Mouse (Mus musculus) MEL (cell line): ENCODE data around the gene Tmem8b. TPM values are rescaled to one million over a fixed set of nuclear protein-coding genes. Genes with fewer than 3 reads are reported as not detected.

ENCODE experiments used
- DNase-seq: peaks from one replicate; pipeline ENCODE4 v3.0.0; 2011; ENCODE audit warnings: low read depth, low spot score
- H3K27ac ChIP-seq: 2 replicates; pipeline ENCODE4 v1.5.1; 2012; ENCODE audit warnings: low read depth, mild to moderate bottlenecking, control low read depth, low read length, moderate library complexity; ENCODE audit not compliant: control insufficient read depth
- H3K27me3 ChIP-seq, 2 experiments: fragments of 150-350 bp in 1 of 2; sonication (generic) in 1 of 2; 2 replicates each; pipeline ENCODE4 v1.6.1; 2012; ENCODE audit warnings: low read length in 2 of 2, mild to moderate bottlenecking in 2 of 2, improper control_type of control experiment in 1 of 2, moderate library complexity in 1 of 2; ENCODE audit not compliant: insufficient read depth in 2 of 2, control insufficient read depth in 1 of 2
- H3K36me3 ChIP-seq, 2 experiments: 2 replicates each; pipeline ENCODE4 v1.6.1; 2012 to 2014; ENCODE audit warnings: low read length in 2 of 2, improper control_type of control experiment in 1 of 2, inconsistent platforms in 1 of 2, mild to moderate bottlenecking in 1 of 2; ENCODE audit not compliant: insufficient read depth in 2 of 2, control insufficient read depth in 1 of 2
- H3K4me1 ChIP-seq, 2 experiments: fragments of 150-350 bp in 1 of 2; sonication (generic) in 1 of 2; 2 replicates each; pipeline ENCODE4 v1.6.1; 2012; ENCODE audit warnings: low read length in 2 of 2, improper control_type of control experiment in 1 of 2, mild to moderate bottlenecking in 1 of 2; ENCODE audit not compliant: insufficient read depth in 2 of 2, control insufficient read depth in 1 of 2
- H3K4me3 ChIP-seq, 2 experiments: fragments of 150-350 bp in 1 of 2; sonication (generic) in 1 of 2; 2 replicates each; pipeline ENCODE4 v1.5.1; 2012; ENCODE audit warnings: low read depth in 2 of 2, low read length in 2 of 2, mild to moderate bottlenecking in 2 of 2, moderate library complexity in 2 of 2, control low read depth in 1 of 2, improper control_type of control experiment in 1 of 2; ENCODE audit not compliant: control insufficient read depth in 1 of 2, insufficient read depth in 1 of 2
- H3K79me2 ChIP-seq: 2 replicates; pipeline ENCODE4 v1.6.1; 2012; ENCODE audit warnings: mild to moderate bottlenecking, low read length, moderate library complexity; ENCODE audit not compliant: control insufficient read depth, poor library complexity, insufficient read depth
- H3K9ac ChIP-seq: 2 replicates; pipeline ENCODE4 v1.6.1; 2012; ENCODE audit warnings: low read depth, mild to moderate bottlenecking, control low read depth, low read length, moderate library complexity; ENCODE audit not compliant: control insufficient read depth, poor library complexity, severe bottlenecking
- H3K9me3 ChIP-seq: fragments of 150-350 bp; sonication (generic); replicated peaks from 2 replicates; pipeline ENCODE4 v1.6.1; 2012; ENCODE audit warnings: mild to moderate bottlenecking, low read length, improper control_type of control experiment, moderate library complexity; ENCODE audit not compliant: insufficient read depth
- CHD1 ChIP-seq: IDR thresholded peaks from 2 replicates; pipeline ENCODE4 v1.6.1; 2012; ENCODE audit warnings: low read depth, mild to moderate bottlenecking, inconsistent platforms, low read length, improper control_type of control experiment
- CTCF ChIP-seq, 3 experiments: IDR thresholded peaks in 2 of 3; conservative IDR thresholded peaks in 1 of 3; 2 replicates each; pipeline ENCODE4 v1.5.1; 2011 to 2012; ENCODE audit warnings: low read length in 3 of 3, low read depth in 2 of 3, mild to moderate bottlenecking in 2 of 3, improper control_type of control experiment in 1 of 3, inconsistent platforms in 1 of 3, mixed read lengths in 1 of 3, moderate library complexity in 1 of 3; ENCODE audit not compliant: control insufficient read depth in 1 of 3, insufficient read depth in 1 of 3, poor library complexity in 1 of 3, severe bottlenecking in 1 of 3
- EP300 ChIP-seq, 2 experiments: IDR thresholded peaks; 2 replicates each; pipeline ENCODE4 v1.6.1; 2011; ENCODE audit warnings: improper control_type of control experiment in 2 of 2, low read length in 2 of 2, low read depth in 1 of 2, mild to moderate bottlenecking in 1 of 2
- MXI1 ChIP-seq: IDR thresholded peaks from 2 replicates; pipeline ENCODE4 v1.6.1; 2011; ENCODE audit warnings: mild to moderate bottlenecking, low read depth, low read length, improper control_type of control experiment
- MYB ChIP-seq: IDR thresholded peaks from 2 replicates; pipeline ENCODE4 v1.6.1; 2011; ENCODE audit warnings: mild to moderate bottlenecking, low read depth, low read length, improper control_type of control experiment
- MYC ChIP-seq: IDR thresholded peaks from 2 replicates; pipeline ENCODE4 v1.6.1; 2011; ENCODE audit warnings: low read depth, mild to moderate bottlenecking, low read length, improper control_type of control experiment, moderate library complexity
- NELFE ChIP-seq: IDR thresholded peaks from 2 replicates; pipeline ENCODE4 v1.6.1; 2011; ENCODE audit warnings: low read depth, low read length, improper control_type of control experiment
- RAD21 ChIP-seq: IDR thresholded peaks from 2 replicates; pipeline ENCODE4 v1.6.1; 2011; ENCODE audit warnings: mild to moderate bottlenecking, low read depth, low read length, improper control_type of control experiment
- SIN3A ChIP-seq: IDR thresholded peaks from 2 replicates; pipeline ENCODE4 v1.6.1; 2012; ENCODE audit warnings: low read length, improper control_type of control experiment, inconsistent platforms
- SMC3 ChIP-seq: IDR thresholded peaks from 2 replicates; pipeline ENCODE4 v1.6.1; 2011; ENCODE audit warnings: low read depth, low read length, improper control_type of control experiment
- TBP ChIP-seq: IDR thresholded peaks from 2 replicates; pipeline ENCODE4 v1.8.0; 2011; ENCODE audit warnings: low read depth, low read length, improper control_type of control experiment
- UBTF ChIP-seq: IDR thresholded peaks from 2 replicates; pipeline ENCODE4 v1.6.1; 2012; ENCODE audit warnings: low read depth, mild to moderate bottlenecking, inconsistent platforms, low read length, improper control_type of control experiment, moderate library complexity, borderline replicate concordance; ENCODE audit not compliant: insufficient read depth
- USF2 ChIP-seq, 2 experiments: IDR thresholded peaks; 2 replicates each; pipeline ENCODE4 v1.6.1; 2011 to 2012; ENCODE audit warnings: improper control_type of control experiment in 2 of 2, low read length in 2 of 2, borderline replicate concordance in 1 of 2, inconsistent platforms in 1 of 2, low read depth in 1 of 2, mild to moderate bottlenecking in 1 of 2; ENCODE audit not compliant: insufficient read depth in 1 of 2
- ZC3H11A ChIP-seq: IDR thresholded peaks from 2 replicates; pipeline ENCODE4 v1.6.1; 2012; ENCODE audit warnings: low read depth, mild to moderate bottlenecking, inconsistent platforms, low read length, improper control_type of control experiment
- ZNF384 ChIP-seq: IDR thresholded peaks from 2 replicates; pipeline ENCODE4 v1.6.1; 2012; ENCODE audit warnings: low read depth, mild to moderate bottlenecking, inconsistent platforms, low read length, improper control_type of control experiment
- polyA plus RNA-seq, 2 experiments: library from polyadenylated mRNA; stranded (reverse) in 1 of 2; unstranded in 1 of 2; fragments of >175 nt in 1 of 2; fragments of >200 nt in 1 of 2; gene quantifications; 2 replicates each; pipeline versions ENCODE4 v1.2.1 to v1.2.4; 2012; ENCODE audit warnings: low replicate concordance in 2 of 2, low read depth in 1 of 2; ENCODE audit not compliant: insufficient read length in 2 of 2, insufficient read depth in 1 of 2, missing spikeins in 1 of 2
- total RNA-seq: library from RNA; depleted of rRNA; stranded (reverse); fragments of 300-350 nt; gene quantifications from 2 replicates; pipeline ENCODE4 v1.2.3, GENCODE M21; 2012

Tmem8b gene
- total and polyA plus RNA-seq, 3 experiments, result 0.46 to 3.6 TPM; not detected in 1

DNA sequence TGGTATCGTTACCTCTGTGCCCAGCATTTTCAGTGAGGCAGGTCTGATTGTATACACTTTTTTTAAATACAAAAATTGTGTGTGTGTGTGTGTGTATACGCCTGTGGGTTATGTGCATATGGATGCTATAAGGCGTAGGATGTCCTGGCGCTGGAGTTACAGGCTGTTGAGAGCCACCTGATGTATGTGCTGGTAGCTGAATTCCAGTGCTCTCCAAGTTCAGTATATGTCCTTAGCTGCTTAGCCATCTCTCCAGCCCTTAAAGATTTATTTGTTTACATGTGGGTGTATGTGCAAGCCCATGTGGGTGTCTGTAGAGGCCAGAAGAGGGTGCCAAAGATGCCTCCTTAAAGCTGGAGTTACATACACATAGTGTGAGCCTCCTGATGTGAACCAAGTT lies 11.6 kb upstream of the Tmem8b start:
- Histone ChIP-seq H3K27ac (no peak overlapping the region), H3K4me1 (peaks cover 0 to 12% of the 10 kb centered on the region in 2 experiments; a peak in 1 of 4 replicates)
- TF ChIP-seq MXI1 (no peak), NELFE (no peak), CTCF (IDR thresholded peaks at IDR 0.05 in 2 of 3, conservative IDR thresholded peaks at IDR 0.05 in 1 of 3; ENCODE audit: control insufficient read depth in 1 of 3, insufficient read depth in 1 of 3, low read depth in 2 of 3, low read length in 3 of 3, poor library complexity in 1 of 3, severe bottlenecking in 1 of 3) (peak in 2 of 3 experiments; percentile 34 to 40; a peak in 5 of 6 replicates)
- TF ChIP-seq, all 39 proteins: peak for 1
- peaks cover 0 to 5% of the 10 kb centered on the region in 2 experiments; a peak in 3 of 4 replicates for H3K27me3 ChIP-seq
- peak overlapping the region; percentile 76 to 80; a peak in 3 of 4 replicates for H3K4me3 ChIP-seq
- peak; percentile 65 for DNase-seq
- no peak overlapping the region for H3K9ac ChIP-seq
- H3K9me3 ChIP-seq, result no peaks in the 10 kb centered on the region
- H3K36me3 ChIP-seq, result peaks cover 0 to 8% of the 10 kb centered on the region in 2 experiments; a peak in 2 of 4 replicates
- peaks cover 3% of the 10 kb centered on the region; the same call in 1 of the 2 replicates for H3K79me2 ChIP-seq

DNA sequence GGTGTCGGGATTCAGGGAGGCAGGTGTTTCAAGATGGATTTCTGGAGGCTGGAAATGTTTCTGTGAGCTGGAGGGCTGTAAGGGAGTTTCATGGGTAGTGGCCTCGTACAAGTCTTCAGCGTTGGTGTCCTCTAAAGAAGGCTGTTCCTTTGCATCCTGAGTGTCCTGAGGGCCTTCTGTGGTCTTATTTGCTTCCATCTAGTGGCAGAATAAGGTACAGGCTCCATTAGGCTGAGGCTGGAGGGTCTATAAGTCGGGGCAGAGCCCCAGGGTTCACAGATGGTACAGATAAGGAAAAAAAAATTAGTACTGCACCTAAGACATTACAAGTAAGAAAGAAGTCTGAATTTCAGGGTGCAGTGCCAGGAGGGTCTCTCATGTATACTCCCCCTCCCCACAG lies 2.4 kb upstream of the Tmem8b start:
- Histone ChIP-seq H3K9me3 (no peaks in the 10 kb centered on the region), H3K4me1 (peaks cover 0 to 12% of the 10 kb centered on the region in 2 experiments; a peak in 2 of 4 replicates), H3K9ac (no peak overlapping the region), H3K79me2 (no peaks in the 10 kb centered on the region; the same call in 1 of the 2 replicates), H3K27ac (no peak overlapping the region), H3K36me3 (no peaks in the 10 kb centered on the region; a peak in 1 of 4 replicates), H3K27me3 (peaks cover 6 to 14% of the 10 kb centered on the region in 2 experiments), H3K4me3 (no peak overlapping the region)
- DNase-seq, result peak; percentile 58
- TF ChIP-seq ZNF384 (0 out of 2 replicates have a peak, but pooled peaks have one; percentile 25), USF2 (IDR thresholded peaks at IDR 0.05; ENCODE audit: borderline replicate concordance in 1 of 2, insufficient read depth in 1 of 2, low read depth in 1 of 2, low read length in 2 of 2) (no peak), TBP (no peak), MYB (no peak), SMC3 (peak; percentile 87), UBTF (no peak), RAD21 (peak; percentile 56), CTCF (IDR thresholded peaks at IDR 0.05 in 2 of 3, conservative IDR thresholded peaks at IDR 0.05 in 1 of 3; ENCODE audit: control insufficient read depth in 1 of 3, insufficient read depth in 1 of 3, low read depth in 2 of 3, low read length in 3 of 3, poor library complexity in 1 of 3, severe bottlenecking in 1 of 3) (peak; percentile 41 to 71 (median 55); a peak in 5 of 6 replicates), EP300 (IDR thresholded peaks at IDR 0.05; ENCODE audit: low read depth in 1 of 2, low read length in 2 of 2) (no peak), ZC3H11A (peak; percentile 67), MYC (no peak)

DNA sequence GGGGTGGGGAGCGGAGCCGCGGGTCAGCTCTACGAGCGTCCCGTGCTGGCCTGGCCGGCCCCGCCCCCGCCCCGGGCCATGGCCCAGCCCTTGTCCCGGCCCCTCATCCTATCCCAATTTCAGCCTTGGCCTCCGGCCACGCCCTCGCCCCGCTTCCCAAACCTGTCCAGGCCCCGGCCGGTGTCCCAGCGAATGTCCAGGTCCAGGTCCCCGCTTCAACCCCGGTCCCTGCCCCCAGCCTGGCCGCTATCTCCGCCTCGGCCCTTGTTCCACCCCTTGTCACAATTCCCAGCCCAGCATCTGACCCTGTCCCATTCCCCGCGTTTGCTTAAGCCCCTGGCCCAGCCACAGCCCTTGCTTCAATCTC lies 640 bp downstream of the Tmem8b start:
- H3K79me2 ChIP-seq, result no peaks in the 10 kb centered on the region; the same call in 1 of the 2 replicates
- peak overlapping the region; percentile 74 for H3K9ac ChIP-seq
- H3K4me1 ChIP-seq, result peaks cover 0 to 12% of the 10 kb centered on the region in 2 experiments; a peak in 2 of 4 replicates
- no peaks in the 10 kb centered on the region; a peak in 1 of 4 replicates for H3K36me3 ChIP-seq
- H3K4me3 ChIP-seq, result peak overlapping the region; percentile 78 to 87
- H3K9me3 ChIP-seq, result no peaks in the 10 kb centered on the region
- no peak for DNase-seq
- TF ChIP-seq SIN3A (0 out of 2 replicates have a peak, but pooled peaks have one; percentile 3), CHD1 (no peak)
- H3K27ac ChIP-seq, result no peak overlapping the region
- H3K27me3 ChIP-seq, result peaks cover 0 to 1% of the 10 kb centered on the region in 2 experiments; a peak in 1 of 4 replicates
